Mouse (Mus musculus) embryonic fibroblast, embryonic 13.5 days (primary cell): ENCODE measurements at regions not wholly inside any gene's neighbourhood (a gene's known extent, or its start where the extent isn't known, plus 50 kb on each side); places are given as distances from the start of the nearest gene placed in this dataset.

Experiments
- H3K27ac ChIP-seq: 2 replicates; pipeline ENCODE4 v1.5.1; 2012; ENCODE audit warnings: low read length, control low read depth, inconsistent platforms; ENCODE audit not compliant: insufficient read depth
- H3K4me1 ChIP-seq: 2 replicates; pipeline ENCODE4 v1.6.1; 2011; ENCODE audit warnings: low read length; ENCODE audit not compliant: control insufficient read depth, insufficient read depth
- H3K4me3 ChIP-seq: 2 replicates; pipeline ENCODE4 v1.5.1; 2011; ENCODE audit warnings: mild to moderate bottlenecking, control low read depth, low read length; ENCODE audit not compliant: insufficient read depth
- CTCF ChIP-seq: IDR thresholded peaks from 2 replicates; pipeline ENCODE4 v1.5.1; 2011; ENCODE audit warnings: mild to moderate bottlenecking, control low read depth, low read length, moderate library complexity, borderline replicate concordance; ENCODE audit not compliant: insufficient read depth
- POLR2A ChIP-seq: IDR thresholded peaks from 2 replicates; pipeline ENCODE4 v1.6.1; 2011; ENCODE audit warnings: low read depth, mild to moderate bottlenecking, control low read depth, low read length, moderate library complexity

GRCm38 (mm10) chr3:41353021-41353420 lies 202.5 kb upstream of the Jade1 start:
- TF ChIP-seq POLR2A, result no peak
- TF ChIP-seq CTCF, result no peak
- H3K27ac ChIP-seq, result no peak overlapping the region
- H3K4me1 ChIP-seq, result no peaks in the 10 kb centered on the region

GRCm38 (mm10) chr3:41351786-41352185 lies 203.7 kb upstream of the Jade1 start:
- TF ChIP-seq POLR2A, result no peak
- no peak for TF ChIP-seq CTCF
- H3K4me1 ChIP-seq, result peaks cover 3% of the 10 kb centered on the region; the same call in 1 of the 2 replicates
- no peak overlapping the region for H3K27ac ChIP-seq
- H3K4me3 ChIP-seq, result no peak overlapping the region

More at GRCm38 (mm10) chr3:41353021-41353420, 202.5 kb upstream of the Jade1 start:
- H3K4me3 ChIP-seq, result no peak overlapping the region

GRCm38 (mm10) chr3:41351091-41351685 lies 204.3 kb upstream of the Jade1 start:
- TF ChIP-seq POLR2A (no peak), CTCF (no peak)
- peaks cover 3% of the 10 kb centered on the region; the same call in 1 of the 2 replicates for H3K4me1 ChIP-seq
- H3K4me3 ChIP-seq, result no peak overlapping the region
- no peak overlapping the region for H3K27ac ChIP-seq

DNA sequence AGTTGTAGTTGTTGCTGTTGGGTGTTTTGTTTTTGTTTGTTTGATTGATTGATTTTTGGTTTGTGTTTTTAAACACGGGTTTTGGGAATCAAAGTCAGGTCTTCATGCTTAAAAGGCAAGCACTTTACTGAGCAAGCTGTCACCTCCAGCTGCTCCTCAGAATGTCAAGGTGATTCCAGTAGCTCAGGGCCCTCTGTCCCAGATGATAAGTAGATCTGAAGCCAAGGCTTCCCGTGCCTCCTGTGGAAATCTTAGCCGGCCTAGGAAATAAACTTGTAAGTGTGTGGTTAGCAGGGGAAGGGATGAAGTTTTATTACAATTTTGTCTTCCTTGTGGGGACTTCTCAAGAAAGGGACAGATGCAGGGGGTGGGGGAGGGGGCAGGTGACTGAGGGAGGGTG lies 205.2 kb upstream of the Jade1 start:
- Histone ChIP-seq H3K4me1 (peaks cover 3% of the 10 kb centered on the region; the same call in 1 of the 2 replicates), H3K27ac (no peak overlapping the region)
- no peak for TF ChIP-seq POLR2A

GRCm38 (mm10) chr3:41348795-41349194 lies 206.7 kb upstream of the Jade1 start:
- Histone ChIP-seq H3K4me1 (peaks cover 3% of the 10 kb centered on the region; the same call in 1 of the 2 replicates), H3K27ac (no peak overlapping the region), H3K4me3 (no peak overlapping the region)
- TF ChIP-seq POLR2A (no peak), CTCF (no peak)

More for the DNA sequence above, 205.2 kb upstream of the Jade1 start:
- no peak overlapping the region for H3K4me3 ChIP-seq

- TF ChIP-seq CTCF (no peak), POLR2A (no peak)
- peaks cover 3% of the 10 kb centered on the region; the same call in 1 of the 2 replicates for H3K4me1 ChIP-seq
- H3K4me3 ChIP-seq, result no peak overlapping the region
- peak overlapping the region; percentile 25; the same call in 1 of the 2 replicates for H3K27ac ChIP-seq
Measured at GRCm38 (mm10) chr3:41346863-41347262, 208.7 kb upstream of the Jade1 start.

DNA sequence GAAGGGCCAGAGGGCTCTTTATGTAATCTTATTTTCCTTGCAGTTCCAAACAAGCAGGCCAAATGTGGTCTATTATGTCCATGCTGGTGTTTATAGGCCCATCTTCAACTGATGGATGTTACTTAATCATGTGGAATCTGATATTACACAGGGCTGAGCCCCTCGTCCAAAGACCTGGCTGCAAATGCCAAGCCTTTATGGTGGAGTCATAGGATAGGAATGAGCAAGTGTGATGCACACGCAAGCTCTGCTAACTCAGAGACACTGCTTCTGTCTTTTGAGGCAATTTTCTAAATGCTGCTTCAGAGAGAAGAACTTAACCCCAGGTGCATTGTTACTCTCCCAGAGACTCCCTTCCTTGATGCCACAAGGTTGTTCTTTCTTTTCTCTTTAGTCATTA lies 212.1 kb upstream of the Jade1 start:
- TF ChIP-seq POLR2A (no peak), CTCF (no peak)
- Histone ChIP-seq H3K4me3 (no peak overlapping the region), H3K27ac (no peak overlapping the region), H3K4me1 (peaks cover 3% of the 10 kb centered on the region; the same call in 1 of the 2 replicates)

GRCm38 (mm10) chr3:41332481-41332880 lies 223.1 kb upstream of the Jade1 start:
- H3K4me3 ChIP-seq, result no peak overlapping the region
- no peaks in the 10 kb centered on the region for H3K4me1 ChIP-seq
- 0 out of 2 replicates have a peak overlapping the region, but pooled peaks have one; percentile 17 for H3K27ac ChIP-seq
- TF ChIP-seq POLR2A, result no peak
- no peak for TF ChIP-seq CTCF

DNA sequence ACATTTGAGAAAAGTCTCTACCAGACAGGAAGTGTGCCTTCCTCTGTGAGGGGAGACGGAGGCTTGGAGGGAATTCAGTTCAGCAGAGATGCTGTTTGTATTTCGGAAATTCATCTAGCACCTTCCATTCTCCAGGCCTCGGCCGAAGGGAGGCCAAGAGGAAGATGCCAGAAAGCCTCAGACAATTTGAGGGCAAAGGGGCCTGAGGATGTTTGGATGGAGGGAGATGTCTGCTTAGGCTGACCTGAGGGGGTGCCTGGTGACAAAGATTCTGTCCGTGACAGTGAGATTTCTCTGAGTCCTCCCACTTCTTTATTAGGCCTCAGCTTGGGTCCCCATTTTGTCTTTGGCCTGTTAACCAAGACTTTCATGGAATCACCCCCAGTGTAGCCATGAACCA lies 225.2 kb upstream of the Jade1 start:
- H3K4me3 ChIP-seq, result no peak overlapping the region
- H3K4me1 ChIP-seq, result 0 out of 2 replicates have a peak, but pooled peaks cover 2% of the 10 kb centered on the region
- TF ChIP-seq CTCF (no peak), POLR2A (no peak)
- no peak overlapping the region for H3K27ac ChIP-seq

DNA sequence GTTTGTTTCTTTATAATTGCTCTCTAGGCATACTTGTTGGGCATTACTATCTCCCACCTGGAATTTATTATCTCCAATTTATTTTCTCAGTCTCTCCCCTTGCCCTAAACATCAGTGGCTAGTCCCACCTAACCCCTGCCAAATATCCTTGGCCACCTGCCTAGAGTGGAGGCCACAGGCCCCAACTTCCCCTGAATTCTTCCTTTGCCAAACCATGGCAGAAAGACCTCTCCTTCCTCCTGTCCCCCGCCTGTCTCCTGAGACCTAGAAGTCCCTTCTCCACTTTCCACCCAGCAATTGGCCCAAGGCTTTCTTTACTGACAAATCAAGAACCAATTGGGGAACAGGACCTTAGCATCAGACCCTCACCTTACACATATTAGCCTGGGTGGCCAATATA lies 226.7 kb upstream of the Jade1 start:
- TF ChIP-seq POLR2A (no peak), CTCF (no peak)
- no peak overlapping the region for H3K27ac ChIP-seq

More for the DNA sequence above, 226.7 kb upstream of the Jade1 start:
- 0 out of 2 replicates have a peak, but pooled peaks cover 2% of the 10 kb centered on the region for H3K4me1 ChIP-seq
- no peak overlapping the region for H3K4me3 ChIP-seq
